Comparison of ENCODE assay signal across 8 mouse cellular contexts in the genomic region with DNA sequence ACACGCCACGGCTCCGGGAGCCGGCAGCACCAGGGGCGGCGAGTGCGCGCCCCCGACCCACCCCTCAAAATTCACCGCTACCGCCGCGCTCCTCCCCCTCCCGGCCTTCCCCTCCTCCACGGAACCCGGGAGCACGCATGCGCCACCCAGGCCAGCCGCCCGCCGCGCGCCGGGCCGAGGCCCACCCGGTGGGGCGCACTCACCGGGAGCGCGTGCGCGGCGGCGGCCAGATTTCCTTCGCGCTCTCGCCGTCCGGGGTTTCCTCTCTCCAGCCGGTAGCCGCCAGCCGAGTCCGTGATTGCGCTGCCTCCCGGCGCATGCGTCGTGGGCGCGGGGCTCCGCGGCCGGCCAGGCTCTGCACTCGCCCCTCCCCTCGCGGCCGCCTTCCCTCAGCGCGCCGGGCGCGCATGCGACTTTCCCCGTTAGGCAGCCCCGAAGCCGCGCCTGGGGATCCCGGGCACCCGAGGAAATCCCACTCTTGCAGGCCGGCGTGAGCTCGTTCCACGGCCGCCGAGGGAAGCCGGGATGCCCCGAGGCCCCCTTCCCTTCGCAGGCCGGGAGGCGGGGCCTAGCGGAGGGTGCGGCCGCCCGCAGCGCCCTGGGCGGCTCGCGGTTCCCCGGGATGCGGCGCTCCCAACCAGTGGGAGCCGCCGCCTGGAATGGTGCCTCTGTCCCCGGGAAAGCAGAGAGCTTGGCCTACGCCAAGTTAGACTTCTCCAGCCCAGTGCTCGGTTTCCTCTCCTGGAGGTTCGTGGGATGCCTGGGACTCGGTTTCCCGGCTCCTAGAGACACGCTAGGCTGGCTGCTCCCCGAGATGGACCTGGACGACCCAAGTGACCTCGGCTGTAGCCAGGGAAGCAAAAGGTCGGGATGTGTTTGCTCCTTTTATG. TPM values are rescaled to one million over a fixed set of nuclear protein-coding genes. Genes with fewer than 3 reads are reported as not detected.
A peak's percentile ranks its signal among the peaks of the same experiment; 100 is the strongest.
DNase-seq lines count a peak whose midpoint lies in the region; ATAC-seq and TF ChIP-seq lines count a peak whose summit lies in the region.

A gene (minus strand): TSS at position 341 of the 890 bp plus-strand sequence.

- H3K27ac ChIP-seq in hindbrain, postnatal 0 days, result peak within 1 kb of the TSS; percentile 93

- no peaks in the 10 kb centered on the region for H3K27me3 ChIP-seq in hindbrain, postnatal 0 days (ENCODE audit: insufficient read depth, low read length)

- H3K4me1 ChIP-seq in hindbrain, postnatal 0 days (ENCODE audit: insufficient read depth, low read length), result peaks cover 6% of the 10 kb centered on the region; the same call in 1 of the 2 replicates

- H3K9me3 ChIP-seq in hindbrain, postnatal 0 days (ENCODE audit: low read length), result no peaks in the 10 kb centered on the region

- H3K36me3 ChIP-seq in hindbrain, postnatal 0 days (ENCODE audit: insufficient read depth, low read length), result no peaks in the 10 kb centered on the region

- 2% methylated on average over 78 of the region's 104 CpGs for WGBS in hindbrain, postnatal 0 days

- no peak for TF ChIP-seq CTCF in hindbrain, postnatal 0 days (IDR thresholded peaks at IDR 0.05; ENCODE audit: low read depth)

- ATAC-seq in hindbrain, postnatal 0 days, result peak; percentile 92
- ATAC-seq in megakaryocyte, adult 5-6 weeks (ENCODE audit: poor library complexity, severe bottlenecking), result peak; percentile 86

- peak within 1 kb of the TSS; percentile 93 for H3K4me2 ChIP-seq in hindbrain, postnatal 0 days (ENCODE audit: low read depth, low read length)

- DNase-seq in ZHBTc4 (ENCODE audit: low read depth, low spot score), result peak; percentile 93
- peak; percentile 88 to 92 for DNase-seq in cerebellum, postnatal 36 days
- DNase-seq in gastrocnemius, adult 8-10 months (ENCODE audit: low spot score in 2 of 2), result peak; percentile 81 to 85
- peak; percentile 95 for DNase-seq in hindbrain, postnatal 0 days (ENCODE audit: low spot score)
- DNase-seq in left cerebral cortex, adult 8-10 months (ENCODE audit: low spot score in 2 of 2), result peak; percentile 83 to 87
- DNase-seq in right cerebral cortex, adult 18-20 months, result peak; percentile 93
- peak; percentile 94 for DNase-seq in urinary bladder, adult 2 months (ENCODE audit: low spot score)

- peak within 1 kb of the TSS; percentile 99 for H3K4me3 ChIP-seq in hindbrain, postnatal 0 days (ENCODE audit: low read length)

- H3K9ac ChIP-seq in hindbrain, postnatal 0 days (replicated peaks; ENCODE audit: low read length), result peak within 1 kb of the TSS; percentile 98

RNA-seq across cellular contexts. Expression of the gene that starts here (rescaled TPM):
- total RNA-seq in gastrocnemius, adult 8-10 months (2022), result 10 to 100 TPM; 13.7 to 19.4 (median 17.5) TPM
- 23.0 and 23.3 TPM in 2 replicates for total RNA-seq in hindbrain, postnatal 0 days (2014; rRNA removed)
- 11.2 and 11.4 TPM in 2 replicates for polyA plus RNA-seq in hindbrain, postnatal 0 days (2015; fragmentation: Nextera tagmentation; extraction: Ambion mirVana)
- 10 to 100 TPM; 45.0 to 51.4 (median 46.7) TPM for total RNA-seq in left cerebral cortex, adult 8-10 months (2022)
- 15.5 and 18.9 TPM in 2 replicates for total RNA-seq in megakaryocyte, adult 5-6 weeks (2015)
- 20.6 and 20.8 TPM in 2 replicates for total RNA-seq in megakaryocyte, adult 5-6 weeks (2017)
- 12.7 and 14.5 TPM in 2 replicates for polyA plus RNA-seq in urinary bladder, adult 2 months (2012; rRNA removed)

Comparison
In these comparisons a context has a peak if more than half of its experiments do, and no peak if none do; other contexts are left out.
1. Peak in every context shown above with its lines: DNase-seq, ATAC-seq, H3K4me3 ChIP-seq and H3K27ac ChIP-seq.